Mouse (Mus musculus): ENCODE data around the gene Hemgn. TPM values are rescaled to one million over a fixed set of nuclear protein-coding genes. Genes with fewer than 3 reads are reported as not detected.

The Hemgn gene
- 152 and 243 TPM in 2 replicates for polyA plus RNA-seq (2011; ENCODE audit: insufficient read depth, insufficient read length, low replicate concordance, missing spikeins)

- H3K4me3 ChIP-seq (replicated peaks; ENCODE audit: control insufficient read depth, low read depth, low read length): no peak within 1 kb of the TSS
- no peak within 1 kb of the TSS for H3K27ac ChIP-seq (ENCODE audit: control insufficient read depth, insufficient read depth, low read depth, low read length, poor library complexity)
- TF ChIP-seq CTCF (IDR thresholded peaks at IDR 0.05; ENCODE audit: control insufficient read depth, insufficient read depth, low read length) (no peak), POLR2A (IDR thresholded peaks at IDR 0.05; ENCODE audit: borderline replicate concordance, control insufficient read depth, low read depth, low read length) (no peak)
- WGBS: 87% methylated on average over 7 of the region's 7 CpGs
- peaks cover 9% of the 10 kb centered on the region for H3K4me1 ChIP-seq (ENCODE audit: control insufficient read depth, insufficient read depth, low read length)
Measured at GRCm38 (mm10) chr4:46413406-46413805, at the start of gene Hemgn. TSS of gene Hemgn (minus strand) at chr4:46413506.

GRCm38 (mm10) chr4:46458411-46458810 lies 45.1 kb upstream of the Hemgn start:
- H3K4me1 ChIP-seq (ENCODE audit: control insufficient read depth, insufficient read depth, low read length): peaks cover 5% of the 10 kb centered on the region; the same call in 1 of the 2 replicates
- no peak overlapping the region for H3K27ac ChIP-seq (ENCODE audit: control insufficient read depth, insufficient read depth, low read depth, low read length, poor library complexity)
- 51% methylated on average over 2 of the region's 2 CpGs for WGBS
- no peak overlapping the region for H3K4me3 ChIP-seq (replicated peaks; ENCODE audit: control insufficient read depth, low read depth, low read length)
- TF ChIP-seq CTCF (IDR thresholded peaks at IDR 0.05; ENCODE audit: control insufficient read depth, insufficient read depth, low read length) (no peak), POLR2A (IDR thresholded peaks at IDR 0.05; ENCODE audit: borderline replicate concordance, control insufficient read depth, low read depth, low read length) (no peak)

- Histone ChIP-seq H3K4me3 (replicated peaks; ENCODE audit: control insufficient read depth, low read depth, low read length) (no peak overlapping the region), H3K27ac (ENCODE audit: control insufficient read depth, insufficient read depth, low read depth, low read length, poor library complexity) (no peak overlapping the region), H3K4me1 (ENCODE audit: control insufficient read depth, insufficient read depth, low read length) (peaks cover 6% of the 10 kb centered on the region; the same call in 1 of the 2 replicates)
- 62% methylated on average over 3 of the region's 3 CpGs for WGBS
- no peak for TF ChIP-seq CTCF (IDR thresholded peaks at IDR 0.05; ENCODE audit: control insufficient read depth, insufficient read depth, low read length)
- no peak for TF ChIP-seq POLR2A (IDR thresholded peaks at IDR 0.05; ENCODE audit: borderline replicate concordance, control insufficient read depth, low read depth, low read length)
Measured at GRCm38 (mm10) chr4:46457186-46457585, 43.9 kb upstream of the Hemgn start.

DNA sequence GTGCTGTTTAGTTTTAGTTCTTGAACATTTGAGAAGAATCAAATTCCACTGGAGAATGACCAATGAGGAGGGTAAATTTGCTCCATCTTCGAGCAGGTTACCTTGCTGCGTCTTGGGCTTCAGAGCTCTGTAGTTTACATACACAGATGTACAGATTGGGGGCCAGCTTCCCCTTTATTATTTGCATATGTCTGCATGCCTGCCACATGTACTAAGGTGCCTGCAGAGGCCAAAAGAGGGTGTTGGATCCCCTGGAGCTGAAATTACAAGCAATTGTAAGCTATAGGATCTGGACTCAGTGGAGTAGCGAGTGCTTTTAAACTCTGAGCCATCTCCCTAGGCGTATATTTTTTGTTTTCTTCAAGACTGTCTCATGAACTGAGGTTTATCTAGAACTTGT lies 43.5 kb upstream of the Hemgn start:
- WGBS: 42% methylated on average over 4 of the region's 4 CpGs
- Histone ChIP-seq H3K4me3 (replicated peaks; ENCODE audit: control insufficient read depth, low read depth, low read length) (no peak overlapping the region), H3K27ac (ENCODE audit: control insufficient read depth, insufficient read depth, low read depth, low read length, poor library complexity) (no peak overlapping the region), H3K4me1 (ENCODE audit: control insufficient read depth, insufficient read depth, low read length) (peaks cover 6% of the 10 kb centered on the region; the same call in 1 of the 2 replicates)
- TF ChIP-seq CTCF (IDR thresholded peaks at IDR 0.05; ENCODE audit: control insufficient read depth, insufficient read depth, low read length) (no peak), POLR2A (IDR thresholded peaks at IDR 0.05; ENCODE audit: borderline replicate concordance, control insufficient read depth, low read depth, low read length) (no peak)

DNA sequence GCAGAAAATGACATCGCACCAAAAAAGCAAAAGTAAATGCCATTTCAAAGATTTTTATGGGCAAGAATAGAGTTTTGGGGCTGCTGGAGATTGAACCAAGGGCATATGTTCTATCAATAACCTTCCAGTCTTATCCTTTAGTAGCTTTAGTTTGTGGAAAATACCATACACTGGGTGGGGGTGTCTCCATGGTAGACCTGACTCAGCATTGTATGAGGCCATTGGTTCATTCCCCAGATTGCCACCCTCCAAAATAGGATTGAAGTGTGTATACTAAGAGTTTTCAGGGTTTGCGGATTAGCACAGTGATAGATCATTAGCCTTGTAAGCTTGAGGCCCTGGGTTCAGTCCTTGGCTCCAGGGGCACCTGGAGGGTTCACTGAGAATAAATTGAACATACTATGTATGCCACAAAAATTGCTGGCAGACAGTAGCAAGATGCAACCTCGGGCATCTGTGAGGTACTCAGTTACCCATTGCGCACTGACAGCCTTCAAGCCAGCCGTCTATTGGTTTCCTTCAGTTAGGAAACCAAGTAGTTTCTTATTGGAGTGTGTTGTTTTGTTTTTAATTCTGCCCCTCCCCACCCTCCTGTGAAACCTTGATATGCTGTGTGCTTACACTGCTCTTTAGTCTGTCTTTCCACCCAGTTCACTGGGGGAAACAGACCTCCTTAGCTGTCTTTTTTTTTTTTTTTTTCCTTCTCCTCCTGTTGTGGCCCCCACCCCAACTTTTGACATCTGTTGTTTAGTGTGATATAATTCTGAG lies 41.0 kb upstream of the Hemgn start:
- H3K27ac ChIP-seq (ENCODE audit: control insufficient read depth, insufficient read depth, low read depth, low read length, poor library complexity): no peak overlapping the region; the same call in 1 of the 2 replicates
- no peak for TF ChIP-seq POLR2A (IDR thresholded peaks at IDR 0.05; ENCODE audit: borderline replicate concordance, control insufficient read depth, low read depth, low read length)
- TF ChIP-seq CTCF (IDR thresholded peaks at IDR 0.05; ENCODE audit: control insufficient read depth, insufficient read depth, low read length): no peak
- peak overlapping the region; percentile 17 for H3K4me3 ChIP-seq (replicated peaks; ENCODE audit: control insufficient read depth, low read depth, low read length)
- WGBS: 25% methylated on average over 5 of the region's 5 CpGs
- H3K4me1 ChIP-seq (ENCODE audit: control insufficient read depth, insufficient read depth, low read length): peaks cover 6% of the 10 kb centered on the region; the same call in 1 of the 2 replicates

DNA sequence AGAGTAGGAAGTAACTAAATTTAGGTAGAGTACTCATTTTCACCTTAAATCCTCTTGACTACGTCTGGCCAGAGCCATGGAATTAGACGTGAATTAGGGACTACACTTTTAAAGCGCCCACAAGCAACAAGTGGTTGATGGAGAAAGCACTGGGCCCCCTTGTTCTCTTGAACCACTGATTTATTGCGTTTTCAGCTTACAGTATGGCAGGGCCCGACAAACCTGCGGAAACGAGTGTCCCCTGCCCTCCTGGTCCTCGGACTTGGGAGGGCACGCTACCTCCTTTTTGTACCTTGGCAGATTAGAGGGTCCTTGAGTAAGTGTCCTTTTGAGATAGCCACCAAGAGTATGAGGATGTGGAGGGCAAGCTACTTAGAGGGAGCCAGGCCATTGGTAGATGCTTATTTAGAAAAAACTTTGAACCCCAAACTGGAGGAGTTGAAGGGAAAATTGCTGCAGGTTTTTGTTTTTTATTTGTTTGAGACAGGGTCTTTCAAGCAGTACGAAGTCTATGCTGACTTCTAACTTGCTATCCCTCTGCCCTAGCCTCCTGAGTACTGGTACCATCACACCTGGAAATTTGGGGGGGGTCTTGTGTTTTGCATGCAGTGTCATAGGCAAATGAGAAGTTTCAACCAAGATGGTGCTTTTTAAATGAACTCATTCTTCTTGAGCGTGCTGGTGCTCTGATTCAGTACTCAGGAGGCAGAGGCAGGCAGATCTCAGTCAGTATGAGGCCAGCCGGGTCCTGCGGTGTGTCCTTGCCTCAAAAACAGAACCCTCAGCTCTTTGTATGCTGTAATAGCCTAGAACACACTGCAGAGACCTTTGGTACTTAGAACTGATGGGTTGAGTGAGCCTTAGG lies 39.8 kb upstream of the Hemgn start:
- peak overlapping the region; percentile 2; the same call in 1 of the 2 replicates for H3K27ac ChIP-seq (ENCODE audit: control insufficient read depth, insufficient read depth, low read depth, low read length, poor library complexity)
- H3K4me1 ChIP-seq (ENCODE audit: control insufficient read depth, insufficient read depth, low read length): peaks cover 10% of the 10 kb centered on the region; the same call in 1 of the 2 replicates

GRCm38 (mm10) chr4:46452481-46452850 lies 39.2 kb upstream of the Hemgn start:
- TF ChIP-seq CTCF (IDR thresholded peaks at IDR 0.05; ENCODE audit: control insufficient read depth, insufficient read depth, low read length) (no peak), POLR2A (IDR thresholded peaks at IDR 0.05; ENCODE audit: borderline replicate concordance, control insufficient read depth, low read depth, low read length) (peak; percentile 68; the same call in 1 of the 2 replicates)
- peak overlapping the region; percentile 74 for H3K4me3 ChIP-seq (replicated peaks; ENCODE audit: control insufficient read depth, low read depth, low read length)
- under 1% methylated on average over 19 of the region's 19 CpGs for WGBS
- peak overlapping the region; percentile 98 for H3K27ac ChIP-seq (ENCODE audit: control insufficient read depth, insufficient read depth, low read depth, low read length, poor library complexity)
- peaks cover 9% of the 10 kb centered on the region; the same call in 1 of the 2 replicates for H3K4me1 ChIP-seq (ENCODE audit: control insufficient read depth, insufficient read depth, low read length)

More for the DNA sequence above, 39.8 kb upstream of the Hemgn start:
- no peak for TF ChIP-seq POLR2A (IDR thresholded peaks at IDR 0.05; ENCODE audit: borderline replicate concordance, control insufficient read depth, low read depth, low read length)
- no peak for TF ChIP-seq CTCF (IDR thresholded peaks at IDR 0.05; ENCODE audit: control insufficient read depth, insufficient read depth, low read length)
- peak overlapping the region; percentile 74 for H3K4me3 ChIP-seq (replicated peaks; ENCODE audit: control insufficient read depth, low read depth, low read length)
- 16% methylated on average over 13 of the region's 13 CpGs for WGBS

All from bone marrow, adult 2 months (tissue).